Comparison of ENCODE assay signal across 7 mouse cellular contexts in genomic region chr3:152259409-152259808, GRCm38 (mm10). TPM values are rescaled to one million over a fixed set of nuclear protein-coding genes. Genes with fewer than 3 reads are reported as not detected.
A peak's percentile ranks its signal among the peaks of the same experiment; 100 is the strongest.
DNase-seq lines count a peak whose midpoint lies in the region; ATAC-seq and TF ChIP-seq lines count a peak whose summit lies in the region.
"Not testable (repeated sequence)": the region's sequence is repeated elsewhere in the genome, so short reads cannot be mapped to it uniquely, and the experiment has no call there.

No protein-coding gene starts in this region.

- peak; percentile 76 for ATAC-seq in megakaryocyte-erythroid progenitor cell, adult 5-6 weeks (replicated peaks; ENCODE audit: low FRiP score, low TSS enrichment, poor library complexity, severe bottlenecking)

- H3K27ac ChIP-seq in cortical plate, adult 2 months (ENCODE audit: insufficient read depth, low read length); left cerebral cortex, adult 2 months: not testable (repeated sequence)

- intact Hi-C loops in left cerebral cortex, adult 2 months (cut with DNase I) = not testable (repeated sequence)

- peak; percentile 75 to 94 for DNase-seq in adrenal gland, adult (ENCODE audit: inconsistent age in 2 of 2, low spot score in 1 of 2)
- peak; percentile 63 for DNase-seq in gastrocnemius, postnatal 25 days
- peak; percentile 83 for DNase-seq in induced T-regulatory cell, adult 2 months (ENCODE audit: low read depth)
- DNase-seq in left cerebral cortex, adult 2 months (ENCODE audit: extremely low spot score in 1 of 2, low spot score in 2 of 2) = peak; percentile 54 to 76
- DNase-seq in right cerebral cortex, postnatal 4 days = peak; percentile 72

- H3K4me3 ChIP-seq in cortical plate, adult 2 months (ENCODE audit: insufficient read depth, low read length); left cerebral cortex, adult 2 months: not testable (repeated sequence)

- not testable (repeated sequence) for TF ChIP-seq POLR2A in cortical plate, adult 2 months (IDR thresholded peaks at IDR 0.05; ENCODE audit: extremely low read depth, insufficient read depth, low read length)

- TF ChIP-seq CTCF in cortical plate, adult 2 months (IDR thresholded peaks at IDR 0.05; ENCODE audit: extremely low read depth, insufficient read depth, low read length) = peak; percentile 80
- TF ChIP-seq CTCF in left cerebral cortex, adult 2 months (IDR thresholded peaks at IDR 0.05) = peak; percentile 86

- H3K4me1 ChIP-seq in cortical plate, adult 2 months (ENCODE audit: control insufficient read depth, insufficient read depth, low read length) = not testable (repeated sequence)

RNA-seq across cellular contexts. Expression of gene Nexn, which starts 6.7 kb away (rescaled TPM):
- 0.64 and 2.8 TPM in 2 replicates for polyA plus RNA-seq in cortical plate, adult 2 months (2012; rRNA removed)
- 100 to 1,000 TPM; 331 to 433 TPM for total RNA-seq in gastrocnemius, postnatal 25 days (2021)
- 1 to 10 TPM; 1.4 to 5.0 TPM for total RNA-seq in left cerebral cortex, adult 2 months (2021)
- total RNA-seq in megakaryocyte-erythroid progenitor cell, adult 5-6 weeks (2014; fragmentation: Nextera tagmentation) = not detected in 2 replicates
- total RNA-seq in megakaryocyte-erythroid progenitor cell, adult 5-6 weeks (2017) = 1.3 and 1.8 TPM in 2 replicates

RNA-seq across cellular contexts. Expression of gene Fubp1, which starts 49.2 kb away (rescaled TPM):
- 88.2 and 95.0 TPM in 2 replicates for polyA plus RNA-seq in cortical plate, adult 2 months (2012; rRNA removed)
- total RNA-seq in gastrocnemius, postnatal 25 days (2021) = 10 to 100 TPM; 29.1 to 29.7 TPM
- total RNA-seq in left cerebral cortex, adult 2 months (2021) = 100 to 1,000 TPM; 131 to 132 TPM
- 197 and 235 TPM in 2 replicates for total RNA-seq in megakaryocyte-erythroid progenitor cell, adult 5-6 weeks (2014; fragmentation: Nextera tagmentation)
- 282 and 332 TPM in 2 replicates for total RNA-seq in megakaryocyte-erythroid progenitor cell, adult 5-6 weeks (2017)

RNA-seq across cellular contexts. Expression of gene Dnajb4, which starts 49.3 kb away (rescaled TPM):
- 49.7 and 50.8 TPM in 2 replicates for polyA plus RNA-seq in cortical plate, adult 2 months (2012; rRNA removed)
- total RNA-seq in gastrocnemius, postnatal 25 days (2021) = 10 to 100 TPM; 43.3 to 47.7 TPM
- total RNA-seq in left cerebral cortex, adult 2 months (2021) = 10 to 100 TPM; 75.4 to 78.2 TPM
- total RNA-seq in megakaryocyte-erythroid progenitor cell, adult 5-6 weeks (2014; fragmentation: Nextera tagmentation) = 29.5 and 34.9 TPM in 2 replicates
- 74.0 and 111 TPM in 2 replicates for total RNA-seq in megakaryocyte-erythroid progenitor cell, adult 5-6 weeks (2017)

Comparison
In these comparisons a context has a peak if more than half of its experiments do, and no peak if none do; other contexts are left out.
1. RNA of gene Nexn, which starts 6.7 kb away (total RNA-seq): 331 to 433 TPM in gastrocnemius, postnatal 25 days; 1.4 to 5.0 TPM in left cerebral cortex, adult 2 months and 1.3 to 1.8 TPM in megakaryocyte-erythroid progenitor cell, adult 5-6 weeks; every median in the first group is over 10 times any median in the second.
2. RNA of gene Fubp1, which starts 49.2 kb away (total RNA-seq): 197 to 332 TPM in megakaryocyte-erythroid progenitor cell, adult 5-6 weeks and 131 to 132 TPM in left cerebral cortex, adult 2 months; 29.1 to 29.7 TPM in gastrocnemius, postnatal 25 days; every median in the first group is over 4 times any median in the second.
3. Peak in every context shown above with its lines, with median percentiles within 50 percentile points of each other: DNase-seq.